Mouse (Mus musculus) myocyte (in vitro differentiated cells): ENCODE data around the gene Mmp14. TPM values are rescaled to one million over a fixed set of nuclear protein-coding genes. Genes with fewer than 3 reads are reported as not detected.

Experiments
- H3K27me3 ChIP-seq: one replicate; pipeline ENCODE4 v1.6.1; 2011; ENCODE audit not compliant: control insufficient read depth, insufficient read depth, insufficient read length
- H3K36me3 ChIP-seq: one replicate; pipeline ENCODE4 v1.6.1; 2011; ENCODE audit not compliant: control insufficient read depth, insufficient read depth
- H3K4me2 ChIP-seq: one replicate; pipeline ENCODE4 v1.6.1; 2011; ENCODE audit warnings: low read depth, control low read depth
- H3K4me3 ChIP-seq: one replicate; pipeline ENCODE4 v1.5.1; 2011; ENCODE audit warnings: mild to moderate bottlenecking, control low read depth, moderate library complexity
- H3K79me2 ChIP-seq: one replicate; pipeline ENCODE4 v1.6.1; 2011; ENCODE audit not compliant: control insufficient read depth, insufficient read depth
- H3ac ChIP-seq: one replicate; pipeline ENCODE4 v1.6.1; 2011; ENCODE audit not compliant: control insufficient read depth, insufficient read length
- CEBPB ChIP-seq: IDR thresholded peaks from 2 replicates; pipeline ENCODE4 v1.6.1; 2011; ENCODE audit warnings: mild to moderate bottlenecking, moderate library complexity; ENCODE audit not compliant: poor library complexity, insufficient read depth, severe bottlenecking
- E2F4 ChIP-seq: IDR thresholded peaks from one replicate; pipeline ENCODE4 v1.6.1; 2011; ENCODE audit warnings: mild to moderate bottlenecking, control low read depth, moderate library complexity; ENCODE audit not compliant: insufficient read depth
- MAX ChIP-seq: IDR thresholded peaks from one replicate; pipeline ENCODE4 v1.6.1; 2011; ENCODE audit warnings: low read depth, mild to moderate bottlenecking, control low read depth
- MYOD1 ChIP-seq, 3 experiments: IDR thresholded peaks; one replicate each; pipeline ENCODE4 v1.6.1; 2011; ENCODE audit warnings: control low read depth in 2 of 3, low read depth in 2 of 3, mild to moderate bottlenecking in 2 of 3, moderate library complexity in 1 of 3; ENCODE audit not compliant: insufficient read length in 2 of 3, control insufficient read depth in 1 of 3
- MYOG ChIP-seq, 3 experiments: IDR thresholded peaks; one replicate each; pipeline ENCODE4 v1.6.1; 2011; ENCODE audit warnings: control low read depth in 2 of 3, low read depth in 2 of 3, mild to moderate bottlenecking in 2 of 3; ENCODE audit not compliant: insufficient read length in 2 of 3, control insufficient read depth in 1 of 3, insufficient read depth in 1 of 3
- POLR2A ChIP-seq: IDR thresholded peaks from one replicate; pipeline ENCODE4 v1.6.1; 2011; ENCODE audit warnings: low read depth, mild to moderate bottlenecking, control low read depth, moderate library complexity; ENCODE audit not compliant: insufficient read length
- POLR2AphosphoS2 ChIP-seq: IDR thresholded peaks from one replicate; pipeline ENCODE4 v1.6.1; 2011; ENCODE audit warnings: low read depth, control low read depth; ENCODE audit not compliant: insufficient read length
- REST ChIP-seq: IDR thresholded peaks from one replicate; pipeline ENCODE4 v1.6.1; 2011; ENCODE audit warnings: mild to moderate bottlenecking, control low read depth, moderate library complexity; ENCODE audit not compliant: insufficient read depth, insufficient read length
- SRF ChIP-seq: IDR thresholded peaks from one replicate; pipeline ENCODE4 v1.6.1; 2011; ENCODE audit warnings: low read depth; ENCODE audit not compliant: control insufficient read depth, insufficient read length
- TCF12 ChIP-seq: IDR thresholded peaks from one replicate; pipeline ENCODE4 v1.6.1; 2011; ENCODE audit warnings: mild to moderate bottlenecking, control low read depth; ENCODE audit not compliant: poor library complexity, insufficient read depth, severe bottlenecking
- TCF3 ChIP-seq: IDR thresholded peaks from one replicate; pipeline ENCODE4 v1.6.1; 2011; ENCODE audit warnings: low read depth, control low read depth; ENCODE audit not compliant: insufficient read length
- USF1 ChIP-seq: IDR thresholded peaks from one replicate; pipeline ENCODE4 v1.6.1; 2011; ENCODE audit warnings: low read depth, mild to moderate bottlenecking, control low read depth, moderate library complexity
- polyA plus RNA-seq: library from polyadenylated mRNA; unstranded; fragments of >200 nt; fragmentation: generic; extraction: Trizol; gene quantifications from one replicate; pipeline ENCODE4 v1.2.1, GENCODE M21; 2012; ENCODE audit warnings: missing spikeins

The Mmp14 gene
- polyA plus RNA-seq: 108 TPM

DNA sequence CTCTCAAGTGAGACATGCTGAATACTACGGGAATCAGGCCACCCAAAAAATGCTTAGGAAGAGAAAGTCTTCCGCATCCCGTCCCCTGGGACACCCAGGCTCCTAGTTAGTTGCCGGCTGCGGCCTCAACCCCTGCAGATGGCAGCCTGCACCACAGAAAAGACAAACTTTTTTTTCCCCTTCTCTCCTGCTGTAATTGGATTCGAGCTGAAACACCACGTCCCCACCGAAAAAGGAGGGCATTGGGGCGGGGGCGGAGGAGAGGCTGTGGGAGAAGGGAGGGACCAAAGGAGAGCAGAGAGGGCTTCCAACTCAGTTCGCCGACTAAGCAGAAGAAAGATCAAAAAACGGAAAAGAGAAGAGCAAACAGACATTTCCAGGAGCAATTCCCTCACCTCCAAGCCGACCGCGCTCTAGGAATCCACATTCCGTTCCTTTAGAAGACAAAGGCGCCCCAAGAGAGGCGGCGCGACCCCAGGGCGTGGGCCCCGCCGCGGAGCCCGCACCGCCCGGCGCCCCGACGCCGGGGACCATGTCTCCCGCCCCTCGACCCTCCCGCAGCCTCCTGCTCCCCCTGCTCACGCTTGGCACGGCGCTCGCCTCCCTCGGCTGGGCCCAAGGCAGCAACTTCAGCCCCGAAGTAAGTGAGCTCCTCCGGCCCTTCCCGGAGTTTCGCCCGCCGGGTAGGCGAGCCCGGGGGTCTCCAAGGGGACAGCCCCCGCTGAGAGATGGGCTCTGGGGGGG lies at the start of gene Mmp14:
Mmp14 (plus strand) TSS at position 279 of the 744 bp plus-strand sequence.
- peak within 1 kb of the TSS; percentile 90 for H3K4me3 ChIP-seq
- peaks cover 67% of the 10 kb centered on the region for H3K79me2 ChIP-seq
- no peak for TF ChIP-seq CEBPB
- no peak for TF ChIP-seq MAX
- peak; percentile 46 for TF ChIP-seq POLR2AphosphoS2
- no peak for TF ChIP-seq MYOD1 (IDR thresholded peaks at IDR 0.05; ENCODE audit: control insufficient read depth in 1 of 3, insufficient read length in 2 of 3, low read depth in 2 of 3)
- TF ChIP-seq TCF12: no peak
- no peak for TF ChIP-seq REST
- no peak for TF ChIP-seq TCF3
- no peak for TF ChIP-seq USF1
- no peak for TF ChIP-seq SRF
- TF ChIP-seq POLR2A: peak; percentile 48
- no peak for TF ChIP-seq MYOG (IDR thresholded peaks at IDR 0.05; ENCODE audit: control insufficient read depth in 1 of 3, insufficient read depth in 1 of 3, insufficient read length in 2 of 3, low read depth in 2 of 3)
- no peak for TF ChIP-seq E2F4
- H3K36me3 ChIP-seq: no peaks in the 10 kb centered on the region
- H3K4me2 ChIP-seq: peak within 1 kb of the TSS; percentile 85
- no peaks in the 10 kb centered on the region for H3K27me3 ChIP-seq
- peak within 1 kb of the TSS; percentile 79 for H3ac ChIP-seq

DNA sequence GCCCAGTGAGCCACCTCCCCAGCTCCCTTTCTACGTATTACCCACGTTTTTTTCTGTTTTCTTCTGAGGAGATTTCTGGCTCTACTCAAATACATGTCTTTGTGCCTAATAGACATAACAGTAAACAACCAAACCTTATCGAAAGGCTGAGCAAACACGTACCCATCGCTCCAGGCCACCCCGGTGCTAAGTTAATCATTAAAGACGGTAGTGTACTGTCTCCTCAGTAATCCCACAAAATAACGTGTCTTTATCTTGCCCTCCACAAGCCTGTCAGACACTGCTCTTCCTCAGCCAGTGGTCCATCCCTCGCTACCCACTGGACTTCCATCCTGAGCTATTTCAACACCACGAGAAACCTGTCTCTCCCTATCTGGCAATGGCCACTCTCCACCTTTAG lies 49.6 kb upstream of the Mmp14 start:
- Histone ChIP-seq H3ac (no peak overlapping the region), H3K79me2 (no peaks in the 10 kb centered on the region), H3K36me3 (no peaks in the 10 kb centered on the region), H3K4me2 (no peak overlapping the region), H3K27me3 (no peaks in the 10 kb centered on the region), H3K4me3 (no peak overlapping the region)
- TF ChIP-seq E2F4 (no peak), MYOG (IDR thresholded peaks at IDR 0.05; ENCODE audit: control insufficient read depth in 1 of 3, insufficient read depth in 1 of 3, insufficient read length in 2 of 3, low read depth in 2 of 3) (no peak), REST (no peak), MYOD1 (IDR thresholded peaks at IDR 0.05; ENCODE audit: control insufficient read depth in 1 of 3, insufficient read length in 2 of 3, low read depth in 2 of 3) (no peak), TCF3 (no peak), SRF (no peak), MAX (no peak), CEBPB (no peak), POLR2A (no peak), USF1 (no peak), TCF12 (no peak), POLR2AphosphoS2 (no peak)

GRCm38 (mm10) chr14:54382641-54383040 lies 48.8 kb upstream of the Mmp14 start:
- Histone ChIP-seq H3K4me3 (no peak overlapping the region), H3K79me2 (no peaks in the 10 kb centered on the region), H3ac (no peak overlapping the region), H3K36me3 (no peaks in the 10 kb centered on the region), H3K4me2 (no peak overlapping the region), H3K27me3 (no peaks in the 10 kb centered on the region)
- TF ChIP-seq POLR2AphosphoS2: no peak
- TF ChIP-seq E2F4: no peak
- TF ChIP-seq REST: no peak
- TF ChIP-seq TCF3: no peak
- TF ChIP-seq USF1: no peak
- TF ChIP-seq MYOG (IDR thresholded peaks at IDR 0.05; ENCODE audit: control insufficient read depth in 1 of 3, insufficient read depth in 1 of 3, insufficient read length in 2 of 3, low read depth in 2 of 3): no peak
- TF ChIP-seq MYOD1 (IDR thresholded peaks at IDR 0.05; ENCODE audit: control insufficient read depth in 1 of 3, insufficient read length in 2 of 3, low read depth in 2 of 3): no peak
- no peak for TF ChIP-seq POLR2A
- TF ChIP-seq CEBPB: no peak
- no peak for TF ChIP-seq MAX
- no peak for TF ChIP-seq SRF
- TF ChIP-seq TCF12: no peak

- TF ChIP-seq USF1 (no peak), MYOG (IDR thresholded peaks at IDR 0.05; ENCODE audit: control insufficient read depth in 1 of 3, insufficient read depth in 1 of 3, insufficient read length in 2 of 3, low read depth in 2 of 3) (no peak), TCF12 (no peak)
- H3K4me3 ChIP-seq: no peak overlapping the region
- H3ac ChIP-seq: no peak overlapping the region
Observed at GRCm38 (mm10) chr14:54383355-54383771, 48.0 kb upstream of the Mmp14 start.

GRCm38 (mm10) chr14:54384396-54384795 lies 47.0 kb upstream of the Mmp14 start:
- Histone ChIP-seq H3K79me2 (no peaks in the 10 kb centered on the region), H3K27me3 (no peaks in the 10 kb centered on the region), H3K36me3 (no peaks in the 10 kb centered on the region), H3ac (no peak overlapping the region), H3K4me2 (no peak overlapping the region), H3K4me3 (no peak overlapping the region)
- TF ChIP-seq E2F4 (no peak), MYOG (IDR thresholded peaks at IDR 0.05; ENCODE audit: control insufficient read depth in 1 of 3, insufficient read depth in 1 of 3, insufficient read length in 2 of 3, low read depth in 2 of 3) (peak in 1 of 3 experiments; percentile 33)

More at GRCm38 (mm10) chr14:54383355-54383771, 48.0 kb upstream of the Mmp14 start:
- H3K36me3 ChIP-seq: no peaks in the 10 kb centered on the region
- H3K4me2 ChIP-seq: no peak overlapping the region
- no peaks in the 10 kb centered on the region for H3K27me3 ChIP-seq
- no peaks in the 10 kb centered on the region for H3K79me2 ChIP-seq
